Mouse (Mus musculus): ENCODE measurements around the gene Zcchc3.

- TF ChIP-seq CTCF (IDR thresholded peaks at IDR 0.05; ENCODE audit: borderline replicate concordance, extremely low read depth, insufficient read depth, insufficient read length) (no peak), POLR2A (IDR thresholded peaks at IDR 0.05; ENCODE audit: borderline replicate concordance, extremely low read depth, insufficient read depth, insufficient read length, poor library complexity, severe bottlenecking) (no peak)
These were observed 28.5 kb upstream of the Zcchc3 start for GRCm38 (mm10) chr2:152443281-152443680.

Data from brain, embryonic 14.5 days (tissue).